Mouse (Mus musculus) limb, embryonic 14.5 days (tissue): ENCODE measurements at regions not wholly inside any gene's neighbourhood (a gene's known extent, or its start where the extent isn't known, plus 50 kb on each side); places are given as distances from the start of the nearest gene placed in this dataset.
A peak's percentile ranks its signal among the peaks of the same experiment; 100 is the strongest.

Experiments
- ATAC-seq: fragments of 200-750 bp; cut with Nextera tagmentation; 2 replicates; pipeline ENCODE4 v1.8.0; 2017; ENCODE audit warnings: low read depth, moderate number of reproducible peaks, moderate TSS enrichment; ENCODE audit not compliant: low FRiP score
- DNase-seq: peaks from one replicate; pipeline ENCODE4 v3.0.0-alpha.2; 2015; ENCODE audit warnings: low spot score
- H3K27ac ChIP-seq: fragments of 300-500 bp; sonication (generic); replicated peaks from 2 replicates; pipeline ENCODE4 v1.5.1; 2014; ENCODE audit warnings: low read depth, mild to moderate bottlenecking, low read length, moderate library complexity, mixed read lengths
- H3K27me3 ChIP-seq: fragments of 300-500 bp; sonication (generic); 2 replicates; pipeline ENCODE4 v1.6.1; 2014; ENCODE audit warnings: low read length, mixed read lengths; ENCODE audit not compliant: control insufficient read depth, insufficient read depth
- H3K36me3 ChIP-seq: fragments of 300-500 bp; sonication (generic); 2 replicates; pipeline ENCODE4 v1.6.1; 2014; ENCODE audit warnings: mild to moderate bottlenecking, low read length, moderate library complexity, mixed read lengths; ENCODE audit not compliant: control insufficient read depth, insufficient read depth
- H3K4me1 ChIP-seq: fragments of 300-500 bp; sonication (generic); 2 replicates; pipeline ENCODE4 v1.6.1; 2014; ENCODE audit warnings: antibody characterized with exemption, low read length, mixed read lengths; ENCODE audit not compliant: control insufficient read depth, insufficient read depth
- H3K4me2 ChIP-seq: fragments of 300-500 bp; sonication (generic); replicated peaks from 2 replicates; pipeline ENCODE4 v1.6.1; 2014; ENCODE audit warnings: low read depth, mild to moderate bottlenecking, low read length, moderate library complexity; ENCODE audit not compliant: severe bottlenecking
- H3K4me3 ChIP-seq: fragments of 300-500 bp; sonication (generic); replicated peaks from 2 replicates; pipeline ENCODE4 v1.5.1; 2014; ENCODE audit warnings: low read length
- H3K9ac ChIP-seq: fragments of 300-500 bp; sonication (generic); 2 replicates; pipeline ENCODE4 v1.6.1; 2014; ENCODE audit warnings: mild to moderate bottlenecking, low read depth, low read length, moderate library complexity; ENCODE audit not compliant: severe bottlenecking
- H3K9me3 ChIP-seq: fragments of 300-500 bp; sonication (generic); 2 replicates; pipeline ENCODE4 v1.6.1; 2016; ENCODE audit warnings: low read length; ENCODE audit not compliant: control insufficient read depth
- POLR2A ChIP-seq: fragments of 200-500 bp; IDR thresholded peaks from 2 replicates; pipeline ENCODE4 v1.8.0; 2012; ENCODE audit warnings: inconsistent platforms, mild to moderate bottlenecking, moderate library complexity, borderline replicate concordance; ENCODE audit not compliant: insufficient read depth, insufficient read length; ENCODE audit errors: extremely low read depth
- WGBS: fragments of 180-500 bp; shearing (Covaris S2); extraction: QIAGEN DNeasy Blood & Tissue Kit; methylation state at CpG from one replicate; pipeline ENCODE4 v1.1.7; 2014; 5-methylcytosine and 5-hydroxymethylcytosine counted together

GRCm38 (mm10) chr17:49291636-49292035, 136.5 kb upstream of the Mocs1 start:
- no peaks in the 10 kb centered on the region for H3K4me1 ChIP-seq
- no peaks in the 10 kb centered on the region for H3K9me3 ChIP-seq
- no peaks in the 10 kb centered on the region for H3K36me3 ChIP-seq
- no peak overlapping the region for H3K27ac ChIP-seq
- no peaks in the 10 kb centered on the region for H3K27me3 ChIP-seq
- no peak overlapping the region for H3K9ac ChIP-seq
- no peak for TF ChIP-seq POLR2A
- ATAC-seq (no peak), DNase-seq (no peak)
- H3K4me2 ChIP-seq = no peak overlapping the region
- H3K4me3 ChIP-seq = no peak overlapping the region
- WGBS = 72% methylated on average over 3 of the region's 3 CpGs

- no peak overlapping the region for H3K9ac ChIP-seq
- H3K4me2 ChIP-seq = no peak overlapping the region
- H3K4me1 ChIP-seq = no peaks in the 10 kb centered on the region
- no peaks in the 10 kb centered on the region for H3K36me3 ChIP-seq
- no peak overlapping the region for H3K4me3 ChIP-seq
- H3K27ac ChIP-seq = no peak overlapping the region
- H3K27me3 ChIP-seq = no peaks in the 10 kb centered on the region
- no peak for ATAC-seq
- DNase-seq = no peak
- 69% methylated on average over 3 of the region's 3 CpGs for WGBS
- H3K9me3 ChIP-seq = no peaks in the 10 kb centered on the region
- no peak for TF ChIP-seq POLR2A
Observed at GRCm38 (mm10) chr17:49304461-49304860, 123.7 kb upstream of the Mocs1 start.

- Histone ChIP-seq H3K27ac (no peak overlapping the region), H3K4me3 (no peak overlapping the region), H3K27me3 (no peaks in the 10 kb centered on the region), H3K36me3 (no peaks in the 10 kb centered on the region), H3K9ac (no peak overlapping the region), H3K4me1 (no peaks in the 10 kb centered on the region), H3K9me3 (no peaks in the 10 kb centered on the region), H3K4me2 (no peak overlapping the region)
- WGBS = 80% methylated on average over 6 of the region's 6 CpGs
- DNase-seq (no peak), ATAC-seq (no peak)
- TF ChIP-seq POLR2A = no peak
Observed at GRCm38 (mm10) chr17:49305116-49305515, 123.0 kb upstream of the Mocs1 start.

- Histone ChIP-seq H3K27me3 (no peaks in the 10 kb centered on the region), H3K9me3 (no peaks in the 10 kb centered on the region), H3K36me3 (no peaks in the 10 kb centered on the region), H3K27ac (no peak overlapping the region), H3K4me3 (peak overlapping the region; percentile 20), H3K4me2 (peak overlapping the region; percentile 38), H3K4me1 (no peaks in the 10 kb centered on the region), H3K9ac (no peak overlapping the region)
- peak; percentile 95 for DNase-seq
- TF ChIP-seq POLR2A = no peak
- WGBS = 6% methylated on average over 5 of the region's 5 CpGs
- peak; percentile 94 for ATAC-seq
Observed at GRCm38 (mm10) chr17:49309079-49309478, 119.1 kb upstream of the Mocs1 start.

- Histone ChIP-seq H3K9ac (no peak overlapping the region), H3K27me3 (no peaks in the 10 kb centered on the region), H3K36me3 (no peaks in the 10 kb centered on the region), H3K27ac (no peak overlapping the region), H3K4me2 (no peak overlapping the region), H3K9me3 (no peaks in the 10 kb centered on the region), H3K4me1 (no peaks in the 10 kb centered on the region), H3K4me3 (no peak overlapping the region)
- TF ChIP-seq POLR2A = no peak
- no peak for ATAC-seq
- WGBS = 85% methylated on average over 2 of the region's 2 CpGs
- DNase-seq = no peak
Observed at GRCm38 (mm10) chr17:49314196-49314595, 114.0 kb upstream of the Mocs1 start.

- Histone ChIP-seq H3K36me3 (no peaks in the 10 kb centered on the region), H3K4me2 (no peak overlapping the region), H3K9me3 (no peaks in the 10 kb centered on the region), H3K4me1 (no peaks in the 10 kb centered on the region), H3K4me3 (no peak overlapping the region), H3K27ac (no peak overlapping the region), H3K9ac (no peak overlapping the region), H3K27me3 (no peaks in the 10 kb centered on the region)
- WGBS = 55% methylated on average over 4 of the region's 4 CpGs
- no peak for TF ChIP-seq POLR2A
- no peak for ATAC-seq
- no peak for DNase-seq
Observed at GRCm38 (mm10) chr17:49327524-49327923, 100.6 kb upstream of the Mocs1 start.
